Mouse (Mus musculus): ENCODE measurements around the gene Ank3.

The Ank3 gene

DNA sequence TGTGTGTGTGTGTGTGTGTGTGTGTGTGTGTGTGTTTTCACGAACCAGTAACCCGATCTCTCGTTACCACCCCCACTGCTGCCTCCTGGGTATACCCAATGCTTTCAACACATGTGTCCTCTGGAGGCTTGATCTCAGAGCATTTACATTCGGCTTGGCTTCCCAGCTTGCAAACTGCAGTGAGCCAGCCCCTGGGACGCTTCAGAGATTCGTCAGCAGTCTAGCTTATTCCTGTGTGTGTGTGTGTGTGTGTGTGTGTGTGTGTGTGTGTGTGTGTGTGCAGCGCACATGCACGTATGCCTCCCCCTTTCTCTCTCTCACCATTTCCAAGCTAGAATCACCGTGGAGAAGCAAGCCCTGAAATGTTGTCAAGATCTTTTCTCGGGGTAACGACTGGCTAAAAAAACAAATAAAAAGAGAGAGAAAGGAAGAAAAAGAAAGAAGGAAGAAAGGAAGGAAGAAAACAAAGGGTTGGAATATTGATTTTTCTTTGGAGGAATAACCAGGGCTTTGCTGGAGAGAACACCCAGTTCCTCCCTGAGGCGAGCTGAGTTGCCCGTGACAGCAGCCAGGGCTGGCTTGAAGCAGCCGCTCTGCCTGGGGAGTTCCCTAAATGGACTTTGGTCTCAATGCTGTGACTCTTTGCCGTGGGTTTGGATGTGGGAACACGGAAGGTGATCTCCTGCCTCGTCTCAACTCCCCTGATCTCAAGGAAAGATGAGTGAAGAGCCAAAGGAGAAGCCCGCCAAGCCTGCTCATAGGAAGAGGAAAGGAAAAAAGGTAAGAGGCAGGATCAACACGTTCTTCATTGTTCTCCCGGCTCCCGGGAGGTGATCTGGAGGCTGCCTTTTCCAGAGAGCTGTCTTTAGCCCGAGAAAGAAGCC lies 135.2 kb downstream of the Ank3 start:
- ATAC-seq (ENCODE audit: insufficient number of reproducible peaks, low FRiP score, low TSS enrichment): peak; percentile 77

DNA sequence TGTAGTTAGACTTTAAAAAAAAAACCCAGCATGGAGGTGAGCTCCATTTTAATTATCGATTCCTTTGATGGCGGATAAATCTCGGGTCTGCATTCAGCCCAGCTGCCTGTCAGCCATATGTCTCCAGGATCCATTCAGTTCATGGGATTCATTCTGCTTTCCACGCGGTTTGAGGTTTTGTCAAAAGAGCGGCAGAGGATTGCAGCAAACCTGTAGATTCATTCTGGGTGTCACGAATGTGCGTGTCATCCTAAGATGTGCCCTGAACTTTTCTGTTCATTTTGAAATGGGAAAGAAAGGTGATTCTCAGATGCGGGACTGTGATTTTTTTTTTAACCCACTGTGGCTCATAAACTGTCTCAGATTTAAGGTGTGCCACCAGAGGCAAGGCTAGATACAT lies 136.1 kb downstream of the Ank3 start:
- ATAC-seq (ENCODE audit: insufficient number of reproducible peaks, low FRiP score, low TSS enrichment): no peak

DNA sequence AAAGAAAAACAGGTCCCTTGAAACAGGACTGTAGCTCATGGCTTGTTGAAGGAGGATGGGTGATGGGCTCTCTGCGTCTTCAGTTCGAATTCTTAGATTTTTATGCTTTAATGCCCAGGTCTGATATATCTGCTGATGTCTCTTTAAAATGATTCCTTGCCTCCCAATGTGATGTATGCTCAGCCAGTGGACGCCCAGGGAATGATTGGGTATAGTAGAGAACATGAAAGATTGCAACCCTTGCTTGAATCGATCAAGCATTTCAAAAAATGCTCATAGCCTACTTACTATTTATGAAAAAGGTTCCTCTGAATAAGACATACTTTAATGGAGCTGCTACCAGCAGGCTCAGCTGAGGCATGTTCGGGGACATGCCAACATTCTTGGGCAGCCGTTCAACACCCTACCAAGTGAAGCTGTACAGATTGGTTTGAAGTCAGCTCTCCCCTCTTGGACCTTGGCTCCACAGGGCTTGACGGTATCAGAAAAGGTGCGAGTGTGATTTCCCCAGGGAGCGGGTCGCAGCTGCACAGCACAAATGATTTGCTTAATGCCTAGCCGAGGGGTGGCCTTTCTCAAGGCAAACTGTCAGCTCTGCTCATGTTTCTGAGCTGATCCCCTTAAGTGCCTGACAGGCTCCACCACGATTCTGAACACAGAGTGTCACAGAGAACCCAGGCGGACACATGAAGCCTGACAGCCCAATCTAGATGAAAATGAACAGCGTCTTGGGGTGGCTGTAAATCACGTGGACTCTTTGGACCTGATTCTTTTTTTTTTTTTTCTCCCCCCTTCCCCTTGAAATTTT lies 136.8 kb downstream of the Ank3 start:
- ATAC-seq (ENCODE audit: insufficient number of reproducible peaks, low FRiP score, low TSS enrichment): 0 out of 2 replicates have a peak, but pooled peaks have one; percentile 41

DNA sequence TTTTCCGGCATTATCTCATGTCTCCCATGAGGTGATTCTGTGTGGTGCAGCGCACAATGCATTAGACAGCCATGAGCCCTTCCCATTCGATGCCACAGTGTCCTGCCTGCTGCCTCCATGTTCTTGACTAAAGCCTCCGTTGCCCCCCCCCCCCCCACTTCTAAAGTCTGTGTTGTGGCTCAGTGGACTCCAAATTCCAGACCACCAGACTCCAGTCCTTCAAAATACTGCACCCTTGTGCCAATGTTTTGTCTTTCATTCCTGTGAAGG lies 137.3 kb downstream of the Ank3 start:
- no peak for ATAC-seq (ENCODE audit: insufficient number of reproducible peaks, low FRiP score, low TSS enrichment)

DNA sequence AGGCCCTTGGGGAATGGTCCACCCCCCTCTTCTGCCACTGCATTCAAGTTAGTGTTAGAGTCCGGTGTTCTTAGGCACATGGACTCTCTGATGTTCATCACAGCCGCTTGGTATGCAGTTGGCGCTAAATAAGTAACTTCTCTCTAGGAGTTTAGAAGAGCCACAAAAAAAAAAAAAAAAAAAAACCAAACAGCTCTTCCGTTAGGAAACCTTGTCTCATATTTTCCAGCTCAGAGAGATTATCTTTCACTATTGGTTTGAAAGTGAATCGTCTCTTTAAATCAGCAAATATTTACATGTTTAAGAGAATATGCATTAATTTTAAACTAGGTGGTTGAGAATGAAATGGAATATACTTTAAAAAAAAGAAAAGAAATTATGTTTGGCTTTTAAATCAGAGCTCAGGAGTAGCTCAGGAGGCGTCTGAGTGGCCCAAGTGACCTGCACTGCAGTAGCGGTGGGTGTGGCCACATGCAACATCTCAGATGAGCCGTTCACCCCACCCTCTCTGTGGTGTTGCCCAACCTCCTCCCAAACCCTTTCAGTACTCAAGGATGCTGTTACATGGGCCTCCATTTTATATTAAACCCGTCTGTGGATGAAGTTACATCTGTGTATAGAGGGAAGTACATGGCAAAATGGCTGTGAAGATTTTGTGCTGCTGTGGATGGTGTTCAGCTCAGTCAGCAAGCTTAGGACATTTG lies 138.0 kb downstream of the Ank3 start:
- ATAC-seq (ENCODE audit: insufficient number of reproducible peaks, low FRiP score, low TSS enrichment): no peak

DNA sequence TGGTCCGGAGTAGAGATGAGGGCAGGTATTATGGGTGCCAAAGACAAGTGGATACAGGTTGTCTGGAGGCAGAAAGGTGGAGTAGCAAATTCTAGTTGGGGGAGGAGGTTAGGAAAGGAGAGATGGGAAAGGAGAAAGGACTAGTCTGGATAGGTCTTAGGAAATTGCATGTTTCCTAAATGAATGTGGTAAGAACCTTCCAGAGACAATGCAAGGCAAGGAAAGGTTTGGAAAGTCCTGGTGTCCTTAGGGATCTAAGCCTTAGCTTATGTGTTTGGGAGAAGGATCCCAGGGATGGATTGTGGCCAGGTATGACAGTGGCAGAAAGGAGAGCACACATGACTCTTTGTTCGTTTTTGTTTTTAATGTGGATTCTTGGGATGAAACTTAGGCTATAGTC lies 139.7 kb downstream of the Ank3 start:
- ATAC-seq (ENCODE audit: insufficient number of reproducible peaks, low FRiP score, low TSS enrichment): no peak

DNA sequence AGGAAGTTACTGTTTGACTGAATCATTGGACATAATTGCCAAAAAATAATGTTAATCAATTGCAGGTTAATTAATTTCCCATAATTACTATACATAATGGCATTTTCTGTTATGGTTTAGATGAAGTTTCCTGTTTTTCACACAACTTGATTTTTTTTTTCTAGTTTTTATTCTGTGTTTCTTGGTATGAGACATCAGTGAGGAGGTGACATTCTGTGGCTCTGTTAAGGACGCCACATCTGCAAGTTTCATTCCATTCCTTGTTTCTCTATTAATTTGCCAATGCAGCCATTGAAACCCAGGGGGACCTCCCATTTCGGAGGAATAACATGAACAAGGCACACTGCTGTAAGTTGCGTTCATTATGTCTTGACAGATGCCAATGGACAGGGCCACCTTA lies 143.9 kb downstream of the Ank3 start:
- no peak for ATAC-seq (ENCODE audit: insufficient number of reproducible peaks, low FRiP score, low TSS enrichment)

DNA sequence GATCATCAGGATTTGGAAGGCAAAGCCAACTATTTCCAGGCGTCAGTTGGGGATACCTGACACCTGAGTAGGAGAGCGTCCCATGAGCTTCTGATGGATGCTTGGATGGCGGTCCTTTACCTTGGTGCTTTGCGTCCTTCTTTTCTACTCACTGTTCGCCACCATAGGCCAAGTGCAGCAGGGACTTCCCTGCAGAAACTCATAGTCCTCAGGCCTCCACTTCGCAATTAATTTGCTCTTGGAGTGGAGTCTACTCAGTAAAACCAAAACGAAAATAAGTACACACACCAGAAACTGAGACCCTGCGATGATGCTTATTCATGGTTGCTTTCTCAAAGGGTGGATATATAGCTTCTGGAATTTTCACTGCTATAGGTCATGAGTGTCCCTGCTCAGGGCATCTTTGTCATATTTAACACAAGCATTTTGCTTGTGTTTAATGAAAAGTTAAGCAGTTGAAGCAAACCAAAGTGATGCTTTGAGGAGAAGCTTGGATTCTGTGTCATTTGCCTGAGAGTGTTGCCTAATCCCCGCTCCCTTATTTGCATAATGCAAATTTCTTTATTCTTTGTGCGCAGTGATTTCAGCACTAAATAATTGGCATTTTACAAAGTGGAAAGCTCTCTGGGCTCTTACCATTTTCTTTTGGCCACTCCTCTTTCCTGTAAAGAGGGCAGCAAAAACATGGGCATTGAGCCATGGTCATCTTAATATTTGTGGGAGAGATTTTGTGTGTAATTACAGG lies 145.5 kb downstream of the Ank3 start:
- ATAC-seq (ENCODE audit: insufficient number of reproducible peaks, low FRiP score, low TSS enrichment): no peak

DNA sequence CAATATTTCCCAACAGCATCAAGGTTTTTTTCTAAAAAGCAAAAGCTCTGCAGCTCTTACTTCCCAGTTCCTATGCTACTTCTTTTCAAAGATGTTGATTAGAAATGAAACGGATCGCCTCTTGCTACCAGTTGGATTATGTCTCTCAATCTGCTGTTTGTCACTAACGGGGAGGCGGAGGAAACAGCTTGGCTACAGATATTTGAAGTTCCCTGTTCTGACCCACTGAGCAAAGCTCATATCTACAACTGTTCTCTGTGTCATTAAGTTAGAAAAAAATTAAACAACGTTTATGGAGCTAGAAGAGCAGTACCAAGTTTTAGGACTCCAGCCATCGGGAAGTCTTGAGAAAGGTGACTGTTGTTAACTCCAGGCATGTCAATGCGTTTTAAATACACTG lies 146.1 kb downstream of the Ank3 start:
- no peak for ATAC-seq (ENCODE audit: insufficient number of reproducible peaks, low FRiP score, low TSS enrichment)

DNA sequence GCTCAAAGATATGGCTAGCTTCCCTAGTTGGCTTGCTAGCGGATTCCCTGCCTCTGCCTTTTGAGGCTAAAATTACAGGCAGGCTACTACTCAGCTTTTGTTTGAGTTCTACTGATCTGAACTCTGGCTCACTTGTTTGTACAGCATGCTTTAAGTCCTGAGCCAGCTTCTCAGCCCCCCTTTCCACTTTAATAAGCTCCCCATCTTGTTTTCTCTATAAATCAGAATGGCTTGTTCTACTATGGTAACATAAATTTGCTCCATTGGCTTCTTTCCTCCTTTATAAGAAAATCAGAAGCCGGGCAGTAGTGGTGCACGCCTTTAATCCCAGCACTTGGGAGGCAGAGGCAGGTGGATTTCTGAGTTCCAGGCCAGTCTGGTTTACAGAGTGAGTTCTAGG lies 147.4 kb downstream of the Ank3 start:
- no peak for ATAC-seq (ENCODE audit: insufficient number of reproducible peaks, low FRiP score, low TSS enrichment)

DNA sequence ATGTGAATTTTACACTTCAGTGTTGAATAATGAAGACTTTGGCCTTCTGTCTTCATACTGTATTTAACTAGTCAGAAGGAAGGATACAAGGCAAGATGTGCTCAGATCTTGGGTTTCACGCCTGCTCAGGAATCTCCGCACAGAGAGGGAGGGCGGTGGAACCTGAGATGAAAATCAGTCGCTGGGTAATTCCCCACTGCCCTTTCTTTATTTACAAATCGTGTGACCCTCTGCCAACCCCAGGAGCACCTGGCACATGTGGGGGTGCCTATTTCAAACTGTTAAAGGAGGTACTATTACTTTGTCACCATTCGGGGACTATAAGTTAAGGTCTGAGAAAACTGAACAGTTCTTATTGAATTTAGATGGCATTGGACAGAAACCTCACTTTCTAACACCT lies 148.1 kb downstream of the Ank3 start:
- ATAC-seq (ENCODE audit: insufficient number of reproducible peaks, low FRiP score, low TSS enrichment): no peak

DNA sequence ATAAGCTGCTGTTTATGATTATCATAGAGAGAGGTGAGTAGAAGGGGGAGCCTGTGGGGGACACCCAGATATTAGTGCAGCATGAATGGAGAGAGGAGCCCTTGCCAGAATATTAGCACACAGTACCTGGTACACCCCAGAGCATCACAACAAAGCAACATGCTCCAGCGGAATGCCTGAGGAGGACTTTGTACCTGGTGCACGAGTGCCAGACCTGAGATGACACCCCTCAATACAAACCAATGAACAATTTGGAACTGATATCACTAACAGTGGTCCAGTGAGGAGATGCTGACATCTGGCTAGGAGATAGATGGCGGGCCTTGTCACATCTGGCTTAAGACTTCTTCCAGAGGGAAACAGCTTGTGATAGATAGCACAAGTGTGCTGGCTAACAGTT lies 150.2 kb downstream of the Ank3 start:
- no peak for ATAC-seq (ENCODE audit: insufficient number of reproducible peaks, low FRiP score, low TSS enrichment)

DNA sequence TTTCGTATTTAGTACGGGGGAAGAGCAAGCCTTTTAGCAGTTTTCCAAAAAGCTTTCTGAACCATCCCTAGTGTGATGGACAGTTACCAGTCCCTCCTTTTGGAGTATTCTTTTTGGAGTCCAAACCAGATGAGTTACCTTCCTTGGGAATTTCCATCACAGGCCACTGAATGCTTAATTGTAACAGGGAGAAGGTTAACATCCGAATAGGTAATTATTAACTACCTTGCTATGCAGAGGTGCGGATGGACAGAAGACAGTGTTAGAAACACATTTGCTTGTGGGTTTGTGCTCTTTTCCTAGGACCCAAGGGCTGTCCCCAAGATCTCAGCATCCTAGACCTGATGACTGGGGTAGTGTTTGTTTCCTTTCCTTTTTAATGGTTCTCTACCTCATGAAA lies 150.6 kb downstream of the Ank3 start:
- no peak for ATAC-seq (ENCODE audit: insufficient number of reproducible peaks, low FRiP score, low TSS enrichment)

DNA sequence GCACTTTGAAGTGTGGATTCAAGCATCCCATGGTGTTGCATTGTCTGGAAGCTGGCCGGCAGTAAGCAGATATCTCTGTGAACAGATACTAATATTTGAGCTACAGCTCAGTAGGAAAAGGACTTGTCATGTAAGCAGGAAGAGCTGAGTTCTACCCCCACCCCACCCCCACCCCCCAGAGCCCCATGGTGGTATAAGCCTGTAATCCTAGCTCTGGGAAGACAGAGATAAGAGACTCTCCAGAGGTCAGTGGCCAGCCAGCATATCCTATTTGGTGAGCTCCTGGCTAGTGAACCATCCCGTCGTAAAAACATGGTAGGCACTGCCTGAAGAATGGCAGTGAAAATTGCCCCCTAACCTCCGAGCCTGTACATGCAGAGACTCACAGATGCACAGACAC lies 152.3 kb downstream of the Ank3 start:
- ATAC-seq (ENCODE audit: insufficient number of reproducible peaks, low FRiP score, low TSS enrichment): no peak

DNA sequence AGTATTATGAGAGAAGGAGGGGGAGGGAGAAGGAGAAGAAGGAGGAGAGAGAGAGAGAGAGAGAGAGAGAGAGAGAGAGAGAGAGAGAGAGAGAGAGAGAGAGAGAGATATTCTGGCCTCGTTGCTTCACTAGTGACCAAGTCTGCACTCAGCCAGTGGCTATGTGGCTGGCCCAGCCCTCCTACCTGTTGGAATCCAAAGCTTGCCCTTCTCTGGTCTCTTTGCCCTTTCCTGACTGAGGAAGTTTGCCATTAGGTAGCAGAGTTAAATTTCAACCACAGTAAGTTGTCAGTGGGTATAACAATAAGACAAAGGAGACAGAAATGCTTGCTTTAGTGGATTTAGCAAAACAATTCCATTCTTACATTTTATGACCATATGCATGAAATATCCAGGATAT lies 154.5 kb downstream of the Ank3 start:
- no peak for ATAC-seq (ENCODE audit: insufficient number of reproducible peaks, low FRiP score, low TSS enrichment)

DNA sequence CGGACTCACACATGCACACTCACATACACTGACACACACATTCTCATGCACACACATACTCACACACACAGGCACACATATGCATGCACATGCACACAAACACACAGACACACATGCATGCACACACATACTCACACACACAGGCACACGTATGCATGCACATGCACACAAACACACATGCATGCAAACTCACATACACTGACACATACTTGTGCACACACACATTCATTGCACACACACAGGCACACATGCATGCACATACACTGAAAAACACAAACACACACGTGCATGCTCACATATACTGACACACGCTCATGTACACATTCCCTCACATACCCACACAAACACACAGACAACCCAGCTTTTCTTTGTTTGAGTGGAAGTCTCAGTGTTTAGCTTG lies 157.0 kb downstream of the Ank3 start:
- no peak for ATAC-seq (ENCODE audit: insufficient number of reproducible peaks, low FRiP score, low TSS enrichment)

DNA sequence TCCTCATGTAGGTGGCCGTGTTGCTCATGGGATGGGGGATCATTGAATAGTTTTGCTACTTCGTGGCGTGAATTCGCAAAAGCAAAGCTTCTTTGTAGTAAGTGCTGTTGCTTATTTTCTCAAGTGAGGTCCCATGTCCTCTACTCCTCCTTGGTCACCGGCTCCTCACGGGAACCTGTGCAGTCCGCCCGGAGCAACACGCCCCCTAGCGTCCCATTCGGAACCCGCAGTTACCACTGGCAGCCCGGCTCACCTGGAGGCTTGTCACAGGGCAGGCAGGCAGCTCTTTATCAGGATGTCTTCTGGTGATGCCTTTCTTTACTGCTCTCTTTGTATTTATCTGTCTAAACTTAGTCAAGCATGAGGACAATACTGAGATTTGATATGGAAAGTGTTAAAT lies 157.7 kb downstream of the Ank3 start:
- peak; percentile 78 for ATAC-seq (ENCODE audit: insufficient number of reproducible peaks, low FRiP score, low TSS enrichment)

DNA sequence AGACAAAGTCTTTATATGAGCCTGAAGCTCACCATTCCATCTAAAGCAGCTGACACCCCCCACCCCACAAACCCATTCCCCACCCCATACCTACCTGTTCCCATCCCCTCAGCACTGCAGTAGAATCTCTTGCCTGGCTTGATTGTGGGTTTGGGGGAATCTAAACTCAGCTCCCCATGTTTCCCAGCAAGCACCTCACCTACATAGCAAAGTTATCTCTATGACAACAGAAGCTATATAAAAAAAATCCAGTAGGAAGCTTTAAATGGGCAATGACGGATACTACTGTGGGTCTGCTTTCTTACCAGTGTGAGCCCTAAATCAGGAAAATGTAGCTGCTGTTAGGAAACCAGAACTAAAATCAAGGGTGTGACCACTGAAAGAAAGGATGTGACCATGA lies 161.7 kb downstream of the Ank3 start:
- no peak for ATAC-seq (ENCODE audit: insufficient number of reproducible peaks, low FRiP score, low TSS enrichment)

DNA sequence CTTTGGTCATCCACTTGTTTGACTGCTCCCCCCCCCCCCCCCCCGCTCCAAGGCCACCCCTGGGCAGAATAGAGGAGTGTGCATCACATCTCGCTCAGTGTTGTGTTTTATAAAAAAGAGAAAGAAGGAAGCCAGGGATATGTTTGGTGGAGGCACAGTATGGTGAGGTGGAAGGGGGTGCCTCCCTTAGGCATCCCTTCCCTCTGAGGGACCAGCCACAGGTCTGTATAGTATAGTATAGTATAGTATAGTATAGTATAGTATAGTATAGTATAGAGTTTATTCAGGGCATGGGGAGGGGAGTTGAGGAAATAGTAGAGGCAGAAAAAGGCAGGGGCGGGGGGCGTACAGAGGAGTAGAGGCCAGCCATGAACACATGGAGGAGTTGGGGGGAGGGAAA lies 164.4 kb downstream of the Ank3 start:
- ATAC-seq (ENCODE audit: insufficient number of reproducible peaks, low FRiP score, low TSS enrichment): no peak

DNA sequence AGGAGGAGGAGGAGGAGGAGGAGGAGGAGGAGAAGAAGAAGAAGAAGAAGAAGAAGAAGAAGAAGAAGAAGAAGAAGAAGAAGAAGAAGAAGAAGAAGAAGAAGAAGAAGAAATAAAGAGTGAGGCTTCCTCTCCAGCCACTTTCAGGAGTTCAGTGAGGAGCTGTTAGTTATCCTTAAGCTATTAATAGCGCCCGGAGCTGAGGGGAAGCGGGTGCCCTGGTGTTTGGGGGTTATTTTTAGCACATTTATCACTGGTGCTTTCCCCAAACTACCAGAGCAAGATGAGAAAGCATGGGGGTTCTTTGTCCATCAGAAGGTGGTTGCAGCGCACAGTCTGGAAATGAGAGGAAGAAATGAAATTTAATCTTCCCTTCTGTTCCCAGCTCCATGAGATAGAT lies 166.5 kb downstream of the Ank3 start:
- no peak for ATAC-seq (ENCODE audit: insufficient number of reproducible peaks, low FRiP score, low TSS enrichment)

DNA sequence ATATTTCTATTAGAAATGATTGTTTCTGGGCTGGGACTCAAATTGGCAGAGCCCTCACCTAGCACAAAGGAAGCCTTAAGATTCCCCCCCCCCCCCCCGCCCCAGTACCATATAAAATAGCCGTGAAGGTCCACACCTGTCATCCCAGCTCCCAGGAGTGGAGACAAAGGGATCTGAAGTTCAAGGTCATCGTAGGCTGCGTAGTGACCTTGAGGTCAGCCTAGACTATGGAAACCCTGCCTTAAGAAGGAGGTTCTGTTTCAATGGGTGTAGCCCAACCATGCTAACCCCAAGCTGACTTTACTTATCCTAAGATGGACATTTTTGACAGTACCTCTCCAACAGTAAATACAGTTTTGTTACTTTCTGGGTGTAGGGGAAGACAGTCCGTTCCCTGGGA lies 170.4 kb downstream of the Ank3 start:
- ATAC-seq (ENCODE audit: insufficient number of reproducible peaks, low FRiP score, low TSS enrichment): no peak
